Mouse (Mus musculus) layer of hippocampus, adult 8-10 months (tissue): ENCODE data around the gene Slc16a9. TPM values are rescaled to one million over a fixed set of nuclear protein-coding genes. Genes with fewer than 3 reads are reported as not detected.
"Not testable (repeated sequence)": the region's sequence is repeated elsewhere in the genome, so short reads cannot be mapped to it uniquely, and the experiment has no call there.

Source experiments
- DNase-seq, 2 experiments: peaks; one replicate each; pipeline ENCODE4 v3.0.0; 2022; ENCODE audit warnings: low spot score in 2 of 2
- total RNA-seq, 4 experiments: library from RNA; stranded (reverse); gene quantifications; 2 replicates each; pipeline ENCODE4 v1.2.4; 2022

The Slc16a9 gene
- 1 to 10 TPM; 1.5 to 3.3 (median 1.9) TPM for total RNA-seq

GRCm38 (mm10) chr10:70244921-70245558, at the start of gene Slc16a9:
Gene Slc16a9, plus strand, starts transcription at chr10:70245100.
- DNase-seq: peak in 1 of 2 experiments; percentile 6

GRCm38 (mm10) chr10:70195279-70195678, 49.6 kb upstream of the Slc16a9 start:
- no peak for DNase-seq

- DNase-seq: no peak
Measured at GRCm38 (mm10) chr10:70195786-70196185, 49.1 kb upstream of the Slc16a9 start.

- no peak for DNase-seq
Measured at GRCm38 (mm10) chr10:70196666-70197065, 48.2 kb upstream of the Slc16a9 start.

GRCm38 (mm10) chr10:70197601-70198000, 47.3 kb upstream of the Slc16a9 start:
- no peak for DNase-seq

GRCm38 (mm10) chr10:70198012-70198411, 46.9 kb upstream of the Slc16a9 start:
- no peak for DNase-seq

- no peak for DNase-seq
Measured at GRCm38 (mm10) chr10:70198951-70199463, 45.9 kb upstream of the Slc16a9 start.

- no peak for DNase-seq
Measured at GRCm38 (mm10) chr10:70199466-70200210, 45.3 kb upstream of the Slc16a9 start.

GRCm38 (mm10) chr10:70200889-70201500, 43.9 kb upstream of the Slc16a9 start:
- no peak for DNase-seq

- no peak for DNase-seq
Measured at GRCm38 (mm10) chr10:70204505-70205399, 40.1 kb upstream of the Slc16a9 start, which contains the start of gene Mrln. Gene Mrln, plus strand, starts transcription at chr10:70204664.

- no peak for DNase-seq
Measured at GRCm38 (mm10) chr10:70211281-70211680, 33.6 kb upstream of the Slc16a9 start.

GRCm38 (mm10) chr10:70220971-70221370, 23.9 kb upstream of the Slc16a9 start:
- DNase-seq: no peak

- not testable (repeated sequence) for DNase-seq
Measured at GRCm38 (mm10) chr10:70222231-70222630, 22.7 kb upstream of the Slc16a9 start.

- DNase-seq: no peak
Measured at GRCm38 (mm10) chr10:70224571-70224970, 20.3 kb upstream of the Slc16a9 start.

GRCm38 (mm10) chr10:70225760-70226159, 19.1 kb upstream of the Slc16a9 start:
- no peak for DNase-seq

GRCm38 (mm10) chr10:70226608-70227007, 18.3 kb upstream of the Slc16a9 start:
- DNase-seq: no peak

- DNase-seq: no peak
Measured at GRCm38 (mm10) chr10:70230352-70230751, 14.5 kb upstream of the Slc16a9 start.

- no peak for DNase-seq
Measured at GRCm38 (mm10) chr10:70237936-70238335, 7.0 kb upstream of the Slc16a9 start.

GRCm38 (mm10) chr10:70242751-70243444, 2.0 kb upstream of the Slc16a9 start:
- DNase-seq: no peak

- DNase-seq: no peak
Measured at GRCm38 (mm10) chr10:70245559-70245945, 652 bp downstream of the Slc16a9 start.
